Mouse (Mus musculus) limb, embryonic 11.5 days (tissue): Measurements from ENCODE around the gene Slc2a13. TPM values are rescaled to one million over a fixed set of nuclear protein-coding genes. Genes with fewer than 3 reads are reported as not detected.

Experiments used
- ATAC-seq: fragments of 200-750 bp; cut with Nextera tagmentation; 2 replicates; pipeline ENCODE4 v1.8.0; 2017; ENCODE audit warnings: low read depth; ENCODE audit not compliant: insufficient number of reproducible peaks, low FRiP score, low TSS enrichment
- DNase-seq: peaks from one replicate; pipeline ENCODE4 v3.0.0-alpha.2; 2015; ENCODE audit warnings: low spot score
- H3K27ac ChIP-seq: fragments of 300-500 bp; sonication (generic); replicated peaks from 2 replicates; pipeline ENCODE4 v1.5.1; 2014; ENCODE audit warnings: low read depth, mild to moderate bottlenecking, low read length
- H3K27me3 ChIP-seq: fragments of 300-500 bp; sonication (generic); 2 replicates; pipeline ENCODE4 v1.6.1; 2014; ENCODE audit warnings: mild to moderate bottlenecking, low read length, mixed read lengths; ENCODE audit not compliant: control insufficient read depth, insufficient read depth
- H3K36me3 ChIP-seq: fragments of 300-500 bp; sonication (generic); 2 replicates; pipeline ENCODE4 v1.6.1; 2014; ENCODE audit warnings: mild to moderate bottlenecking, low read length, moderate library complexity, mixed read lengths; ENCODE audit not compliant: control insufficient read depth, insufficient read depth
- H3K4me1 ChIP-seq: fragments of 300-500 bp; sonication (generic); 2 replicates; pipeline ENCODE4 v1.6.1; 2014; ENCODE audit warnings: low read length, mixed read lengths; ENCODE audit not compliant: control insufficient read depth, insufficient read depth
- H3K4me2 ChIP-seq: fragments of 300-500 bp; sonication (generic); 2 replicates; pipeline ENCODE4 v1.6.1; 2014; ENCODE audit warnings: low read depth, mild to moderate bottlenecking, moderate library complexity; ENCODE audit not compliant: severe bottlenecking
- H3K4me3 ChIP-seq: fragments of 300-500 bp; sonication (generic); 2 replicates; pipeline ENCODE4 v1.5.1; 2014; ENCODE audit warnings: low read depth, low read length
- H3K9ac ChIP-seq: fragments of 300-500 bp; sonication (generic); 2 replicates; pipeline ENCODE4 v1.6.1; 2014; ENCODE audit warnings: mild to moderate bottlenecking, low read length
- H3K9me3 ChIP-seq: fragments of 300-500 bp; sonication (generic); 2 replicates; pipeline ENCODE4 v1.6.1; 2016; ENCODE audit warnings: low read length; ENCODE audit not compliant: control insufficient read depth
- WGBS: fragments of 180-500 bp; shearing (Covaris S2); extraction: QIAGEN DNeasy Blood & Tissue Kit; methylation state at CpG from one replicate; pipeline ENCODE4 v1.1.7; 2014; 5-methylcytosine and 5-hydroxymethylcytosine counted together
- polyA plus RNA-seq: library from polyadenylated mRNA; unstranded; fragments of >200 nt; fragmentation: Nextera tagmentation; extraction: Ambion mirVana; gene quantifications from 2 replicates; pipeline ENCODE4 v1.2.1, GENCODE M21; 2014

Slc2a13 gene
- polyA plus RNA-seq, 1 experiment from 2014 or later, result 0.95 TPM

GRCm38 (mm10) chr15:91443449-91443848 lies 129.6 kb downstream of the Slc2a13 start:
- WGBS, result 94% methylated on average over 8 of the region's 8 CpGs
- DNase-seq, result no peak
- no peak overlapping the region for H3K4me2 ChIP-seq
- no peak for ATAC-seq
- no peak overlapping the region for H3K4me3 ChIP-seq
- H3K27ac ChIP-seq, result no peak overlapping the region
- H3K4me1 ChIP-seq, result no peaks in the 10 kb centered on the region
- H3K36me3 ChIP-seq, result no peaks in the 10 kb centered on the region
- H3K9me3 ChIP-seq, result no peaks in the 10 kb centered on the region
- no peaks in the 10 kb centered on the region for H3K27me3 ChIP-seq
- H3K9ac ChIP-seq, result no peak overlapping the region

- H3K36me3 ChIP-seq, result no peaks in the 10 kb centered on the region
- H3K4me1 ChIP-seq, result no peaks in the 10 kb centered on the region
- H3K27ac ChIP-seq, result no peak overlapping the region
- H3K9ac ChIP-seq, result no peak overlapping the region
- no peaks in the 10 kb centered on the region for H3K9me3 ChIP-seq
- H3K4me3 ChIP-seq, result no peak overlapping the region
- DNase-seq (no peak), ATAC-seq (no peak)
- 86% methylated on average over 2 of the region's 2 CpGs for WGBS
- no peak overlapping the region for H3K4me2 ChIP-seq
- no peaks in the 10 kb centered on the region for H3K27me3 ChIP-seq
These were observed 133.2 kb downstream of the Slc2a13 start for GRCm38 (mm10) chr15:91439883-91440282.

GRCm38 (mm10) chr15:91425426-91425825 lies 147.6 kb downstream of the Slc2a13 start:
- Histone ChIP-seq H3K4me1 (no peaks in the 10 kb centered on the region), H3K4me2 (no peak overlapping the region), H3K36me3 (no peaks in the 10 kb centered on the region), H3K27me3 (no peaks in the 10 kb centered on the region), H3K9me3 (no peaks in the 10 kb centered on the region), H3K9ac (no peak overlapping the region), H3K4me3 (no peak overlapping the region), H3K27ac (no peak overlapping the region)
- ATAC-seq (no peak), DNase-seq (no peak)
- WGBS, result 84% methylated on average over 6 of the region's 6 CpGs

- WGBS, result 54% methylated on average over 7 of the region's 7 CpGs
- H3K36me3 ChIP-seq, result no peaks in the 10 kb centered on the region
These were observed 166.1 kb downstream of the Slc2a13 start for GRCm38 (mm10) chr15:91406979-91407378.

GRCm38 (mm10) chr15:91395165-91395564 lies 177.9 kb downstream of the Slc2a13 start:
- H3K27me3 ChIP-seq, result no peaks in the 10 kb centered on the region
- no peak overlapping the region for H3K9ac ChIP-seq
- H3K4me1 ChIP-seq, result no peaks in the 10 kb centered on the region
- H3K4me3 ChIP-seq, result no peak overlapping the region
- no peaks in the 10 kb centered on the region for H3K9me3 ChIP-seq
- DNase-seq (no peak), ATAC-seq (no peak)
- H3K36me3 ChIP-seq, result no peaks in the 10 kb centered on the region
- H3K4me2 ChIP-seq, result no peak overlapping the region
- 81% methylated on average over 4 of the region's 4 CpGs for WGBS
- H3K27ac ChIP-seq, result no peak overlapping the region

More at GRCm38 (mm10) chr15:91406979-91407378, 166.1 kb downstream of the Slc2a13 start:
- H3K4me2 ChIP-seq, result no peak overlapping the region
- peak; percentile 44; the same call in 1 of the 2 replicates for ATAC-seq
- no peak for DNase-seq
- H3K27me3 ChIP-seq, result no peaks in the 10 kb centered on the region
- no peaks in the 10 kb centered on the region for H3K9me3 ChIP-seq
- H3K4me1 ChIP-seq, result no peaks in the 10 kb centered on the region
- no peak overlapping the region for H3K4me3 ChIP-seq
- no peak overlapping the region for H3K27ac ChIP-seq
- H3K9ac ChIP-seq, result no peak overlapping the region

- 67% methylated on average over 1 of the region's 1 CpGs for whole genome bisulfite sequencing
- no peaks in the 10 kb centered on the region for H3K9me3 ChIP-seq
- no peaks in the 10 kb centered on the region for H3K27me3 ChIP-seq
- H3K9ac ChIP-seq, result no peak overlapping the region
- DNase-seq, result no peak
- H3K4me2 ChIP-seq, result no peak overlapping the region
- no peak overlapping the region for H3K27ac ChIP-seq
- H3K4me3 ChIP-seq, result no peak overlapping the region
- H3K4me1 ChIP-seq, result no peaks in the 10 kb centered on the region
- ATAC-seq, result 0 out of 2 replicates have a peak, but pooled peaks have one; percentile 31
- no peaks in the 10 kb centered on the region for H3K36me3 ChIP-seq
These were observed 189.4 kb downstream of the Slc2a13 start for GRCm38 (mm10) chr15:91383694-91384093.

GRCm38 (mm10) chr15:91382606-91383005 lies 190.5 kb downstream of the Slc2a13 start:
- DNase-seq (no peak), ATAC-seq (no peak)
- H3K9me3 ChIP-seq, result no peaks in the 10 kb centered on the region
- H3K4me3 ChIP-seq, result no peak overlapping the region
- H3K36me3 ChIP-seq, result no peaks in the 10 kb centered on the region
- no peaks in the 10 kb centered on the region for H3K4me1 ChIP-seq
- WGBS, result 100% methylated on average over 2 of the region's 2 CpGs
- no peak overlapping the region for H3K4me2 ChIP-seq
- H3K27ac ChIP-seq, result no peak overlapping the region
- H3K27me3 ChIP-seq, result no peaks in the 10 kb centered on the region
- no peak overlapping the region for H3K9ac ChIP-seq

- DNase-seq (no peak), ATAC-seq (no peak)
- H3K4me2 ChIP-seq, result no peak overlapping the region
- H3K4me3 ChIP-seq, result no peak overlapping the region
- no peak overlapping the region for H3K9ac ChIP-seq
- no peaks in the 10 kb centered on the region for H3K4me1 ChIP-seq
- H3K27ac ChIP-seq, result no peak overlapping the region
- 88% methylated on average over 1 of the region's 1 CpGs for WGBS
- H3K36me3 ChIP-seq, result no peaks in the 10 kb centered on the region
- no peaks in the 10 kb centered on the region for H3K9me3 ChIP-seq
- H3K27me3 ChIP-seq, result no peaks in the 10 kb centered on the region
These were observed 191.2 kb downstream of the Slc2a13 start for GRCm38 (mm10) chr15:91381864-91382263.

GRCm38 (mm10) chr15:91378751-91379325 lies 194.2 kb downstream of the Slc2a13 start:
- DNase-seq, result no peak
- H3K9me3 ChIP-seq, result no peaks in the 10 kb centered on the region
- H3K27ac ChIP-seq, result no peak overlapping the region
- no peak overlapping the region for H3K9ac ChIP-seq
- WGBS, result 32% methylated on average over 8 of the region's 8 CpGs
- H3K4me3 ChIP-seq, result no peak overlapping the region
- no peak overlapping the region for H3K4me2 ChIP-seq
- no peaks in the 10 kb centered on the region for H3K27me3 ChIP-seq
- ATAC-seq, result no peak
- no peaks in the 10 kb centered on the region for H3K4me1 ChIP-seq
- H3K36me3 ChIP-seq, result no peaks in the 10 kb centered on the region
